Mouse (Mus musculus) right cerebral cortex, adult 2 months (tissue): ENCODE data around the gene Txndc5.

Experiments used
- DNase-seq, 2 experiments: peaks; one replicate each; pipeline ENCODE4 v3.0.0; 2021 to 2022; ENCODE audit warnings: low spot score in 2 of 2

Gene Txndc5

GRCm38 (mm10) chr13:38526116-38526515, 2.5 kb downstream of the Txndc5 start:
- DNase-seq, result no peak

- no peak for DNase-seq
These were observed 3.4 kb downstream of the Txndc5 start for GRCm38 (mm10) chr13:38525261-38525660.

- DNase-seq, result no peak
These were observed 5.4 kb downstream of the Txndc5 start for GRCm38 (mm10) chr13:38523231-38523630.

- no peak for DNase-seq
These were observed 6.5 kb downstream of the Txndc5 start for GRCm38 (mm10) chr13:38522056-38522654.

GRCm38 (mm10) chr13:38520299-38520698, 8.3 kb downstream of the Txndc5 start:
- no peak for DNase-seq

- no peak for DNase-seq
These were observed 12.0 kb downstream of the Txndc5 start for GRCm38 (mm10) chr13:38516582-38516981.

GRCm38 (mm10) chr13:38515845-38516244, 12.8 kb downstream of the Txndc5 start:
- no peak for DNase-seq

GRCm38 (mm10) chr13:38515431-38515830, 13.2 kb downstream of the Txndc5 start:
- no peak for DNase-seq

GRCm38 (mm10) chr13:38513921-38514320, 14.7 kb downstream of the Txndc5 start:
- no peak for DNase-seq

- DNase-seq, result no peak
These were observed 16.6 kb downstream of the Txndc5 start for GRCm38 (mm10) chr13:38511979-38512378.

GRCm38 (mm10) chr13:38509681-38510341, 18.8 kb downstream of the Txndc5 start:
- DNase-seq, result no peak

GRCm38 (mm10) chr13:38506936-38507335, 21.7 kb downstream of the Txndc5 start:
- DNase-seq, result no peak

- DNase-seq, result peak; percentile 52 to 55
These were observed 22.3 kb downstream of the Txndc5 start for GRCm38 (mm10) chr13:38506320-38506719.

GRCm38 (mm10) chr13:38503137-38503849, 25.3 kb downstream of the Txndc5 start:
- no peak for DNase-seq

GRCm38 (mm10) chr13:38501314-38501713, 27.3 kb downstream of the Txndc5 start:
- DNase-seq, result no peak

- no peak for DNase-seq
These were observed 31.9 kb downstream of the Txndc5 start for GRCm38 (mm10) chr13:38496715-38497114.

GRCm38 (mm10) chr13:38486767-38487166, 41.9 kb downstream of the Txndc5 start:
- DNase-seq, result no peak

GRCm38 (mm10) chr13:38484701-38485100, 43.9 kb downstream of the Txndc5 start:
- no peak for DNase-seq

- DNase-seq, result no peak
These were observed 47.6 kb downstream of the Txndc5 start for GRCm38 (mm10) chr13:38481021-38481420.

- no peak for DNase-seq
These were observed 51.7 kb downstream of the Txndc5 start for GRCm38 (mm10) chr13:38476936-38477335.

- no peak for DNase-seq
These were observed 55.1 kb downstream of the Txndc5 start for GRCm38 (mm10) chr13:38473497-38473896.

- DNase-seq, result no peak
These were observed 56.0 kb downstream of the Txndc5 start for GRCm38 (mm10) chr13:38472636-38473035.

GRCm38 (mm10) chr13:38470882-38471281, 57.7 kb downstream of the Txndc5 start:
- DNase-seq, result peak in 1 of 2 experiments; percentile 27
